Mouse (Mus musculus) forebrain, embryonic 16.5 days (tissue): Measurements from ENCODE around the gene Thsd7a. TPM values are rescaled to one million over a fixed set of nuclear protein-coding genes. Genes with fewer than 3 reads are reported as not detected.

Source experiments
- ATAC-seq: fragments of 200-750 bp; cut with Nextera tagmentation; 2 replicates; pipeline ENCODE4 v1.8.0; 2017; ENCODE audit warnings: mild to moderate bottlenecking, moderate library complexity
- H3K27ac ChIP-seq: fragments of 300-500 bp; sonication (generic); 2 replicates; pipeline ENCODE4 v1.5.1; 2014; ENCODE audit warnings: low read length, control low read depth
- H3K27me3 ChIP-seq: fragments of 300-500 bp; sonication (generic); replicated peaks from 2 replicates; pipeline ENCODE4 v1.6.1; 2014; ENCODE audit warnings: low read length; ENCODE audit not compliant: control insufficient read depth, insufficient read depth
- H3K36me3 ChIP-seq: fragments of 300-500 bp; sonication (generic); 2 replicates; pipeline ENCODE4 v1.6.1; 2014; ENCODE audit not compliant: control insufficient read depth, insufficient read depth
- H3K4me1 ChIP-seq: fragments of 300-500 bp; sonication (generic); replicated peaks from 2 replicates; pipeline ENCODE4 v1.6.1; 2014; ENCODE audit warnings: low read length; ENCODE audit not compliant: control insufficient read depth, insufficient read depth
- H3K4me2 ChIP-seq: fragments of 300-500 bp; sonication (generic); 2 replicates; pipeline ENCODE4 v1.6.1; 2014; ENCODE audit warnings: mild to moderate bottlenecking, low read length, control low read depth
- H3K4me3 ChIP-seq: fragments of 300-500 bp; sonication (generic); replicated peaks from 2 replicates; pipeline ENCODE4 v1.5.1; 2014; ENCODE audit warnings: mild to moderate bottlenecking, low read length, control low read depth
- H3K9ac ChIP-seq: fragments of 300-500 bp; sonication (generic); replicated peaks from 2 replicates; pipeline ENCODE4 v1.6.1; 2014; ENCODE audit warnings: low read depth, low read length, control low read depth
- H3K9me3 ChIP-seq: fragments of 300-500 bp; sonication (generic); 2 replicates; pipeline ENCODE4 v1.6.1; 2016; ENCODE audit warnings: low read length; ENCODE audit not compliant: control insufficient read depth
- WGBS: fragments of 180-500 bp; shearing (Covaris S2); extraction: QIAGEN DNeasy Blood & Tissue Kit; methylation state at CpG from one replicate; pipeline ENCODE4 v1.1.7; 2014; 5-methylcytosine and 5-hydroxymethylcytosine counted together
- polyA plus RNA-seq: library from polyadenylated mRNA; unstranded; fragments of >200 nt; fragmentation: Nextera tagmentation; extraction: Ambion mirVana; gene quantifications from 2 replicates; pipeline ENCODE4 v1.2.1, GENCODE M21; 2015

The Thsd7a gene
- polyA plus RNA-seq, 1 experiment from 2014 or later = 12.8 TPM

- 72% methylated on average over 3 of the region's 3 CpGs for WGBS
- ATAC-seq = no peak
- no peaks in the 10 kb centered on the region for H3K36me3 ChIP-seq
Measured at GRCm38 (mm10) chr6:12702925-12703324, 46.3 kb downstream of the Thsd7a start.

GRCm38 (mm10) chr6:12699089-12699488 lies 50.1 kb downstream of the Thsd7a start:
- Histone ChIP-seq H3K9ac (no peak overlapping the region), H3K4me3 (no peak overlapping the region), H3K27me3 (no peaks in the 10 kb centered on the region), H3K4me2 (no peak overlapping the region), H3K36me3 (no peaks in the 10 kb centered on the region), H3K9me3 (no peaks in the 10 kb centered on the region), H3K27ac (no peak overlapping the region), H3K4me1 (no peaks in the 10 kb centered on the region)
- peak; percentile 65; the same call in 1 of the 2 replicates for ATAC-seq
- WGBS = 61% methylated on average over 2 of the region's 2 CpGs

More at GRCm38 (mm10) chr6:12702925-12703324, 46.3 kb downstream of the Thsd7a start:
- no peaks in the 10 kb centered on the region for H3K27me3 ChIP-seq
- H3K27ac ChIP-seq = no peak overlapping the region
- no peak overlapping the region for H3K4me3 ChIP-seq
- H3K9ac ChIP-seq = no peak overlapping the region
- H3K9me3 ChIP-seq = no peaks in the 10 kb centered on the region
- no peak overlapping the region for H3K4me2 ChIP-seq
- H3K4me1 ChIP-seq = no peaks in the 10 kb centered on the region

GRCm38 (mm10) chr6:12693689-12694088 lies 55.5 kb downstream of the Thsd7a start:
- no peaks in the 10 kb centered on the region for H3K4me1 ChIP-seq
- no peaks in the 10 kb centered on the region for H3K27me3 ChIP-seq
- no peak overlapping the region for H3K27ac ChIP-seq
- no peaks in the 10 kb centered on the region for H3K36me3 ChIP-seq
- H3K4me3 ChIP-seq = no peak overlapping the region
- no peak for ATAC-seq
- no peak overlapping the region for H3K4me2 ChIP-seq
- no peaks in the 10 kb centered on the region for H3K9me3 ChIP-seq
- 89% methylated on average over 1 of the region's 1 CpGs for WGBS
- H3K9ac ChIP-seq = no peak overlapping the region

- Histone ChIP-seq H3K27ac (no peak overlapping the region), H3K4me3 (no peak overlapping the region), H3K9me3 (no peaks in the 10 kb centered on the region), H3K27me3 (no peaks in the 10 kb centered on the region), H3K36me3 (no peaks in the 10 kb centered on the region), H3K4me2 (no peak overlapping the region), H3K9ac (no peak overlapping the region), H3K4me1 (no peaks in the 10 kb centered on the region)
- no peak for ATAC-seq
- WGBS = 82% methylated on average over 3 of the region's 3 CpGs
Measured at GRCm38 (mm10) chr6:12693239-12693638, 56.0 kb downstream of the Thsd7a start.

GRCm38 (mm10) chr6:12649633-12650032 lies 99.6 kb downstream of the Thsd7a start:
- Histone ChIP-seq H3K4me1 (no peaks in the 10 kb centered on the region), H3K9me3 (no peaks in the 10 kb centered on the region), H3K27me3 (no peaks in the 10 kb centered on the region), H3K36me3 (no peaks in the 10 kb centered on the region), H3K9ac (no peak overlapping the region), H3K4me3 (no peak overlapping the region), H3K4me2 (no peak overlapping the region), H3K27ac (no peak overlapping the region)
- WGBS = 11% methylated on average over 1 of the region's 1 CpGs
- ATAC-seq = peak; percentile 45; the same call in 1 of the 2 replicates

GRCm38 (mm10) chr6:12628637-12629246 lies 120.5 kb downstream of the Thsd7a start:
- Histone ChIP-seq H3K4me3 (no peak overlapping the region), H3K9ac (no peak overlapping the region), H3K36me3 (no peaks in the 10 kb centered on the region), H3K9me3 (no peaks in the 10 kb centered on the region), H3K4me1 (no peaks in the 10 kb centered on the region), H3K4me2 (no peak overlapping the region), H3K27me3 (no peaks in the 10 kb centered on the region), H3K27ac (no peak overlapping the region)
- ATAC-seq = no peak
- 74% methylated on average over 11 of the region's 11 CpGs for WGBS

- peak; percentile 91 for ATAC-seq
- H3K4me2 ChIP-seq = peak overlapping the region; percentile 33
- H3K4me3 ChIP-seq = no peak overlapping the region
Measured at GRCm38 (mm10) chr6:12606638-12607246, 142.5 kb downstream of the Thsd7a start.

GRCm38 (mm10) chr6:12602927-12603326 lies 146.3 kb downstream of the Thsd7a start:
- no peak overlapping the region for H3K4me2 ChIP-seq
- H3K27ac ChIP-seq = no peak overlapping the region
- peaks cover 9% of the 10 kb centered on the region; the same call in 1 of the 2 replicates for H3K4me1 ChIP-seq
- peak; percentile 39 for ATAC-seq
- no peak overlapping the region for H3K9ac ChIP-seq
- no peak overlapping the region for H3K4me3 ChIP-seq
- peaks cover 5% of the 10 kb centered on the region; the same call in 1 of the 2 replicates for H3K27me3 ChIP-seq
- 6% methylated on average over 2 of the region's 2 CpGs for WGBS
- H3K36me3 ChIP-seq = no peaks in the 10 kb centered on the region
- no peaks in the 10 kb centered on the region for H3K9me3 ChIP-seq

More at GRCm38 (mm10) chr6:12606638-12607246, 142.5 kb downstream of the Thsd7a start:
- WGBS = 53% methylated on average over 13 of the region's 13 CpGs
- Histone ChIP-seq H3K36me3 (no peaks in the 10 kb centered on the region), H3K9ac (no peak overlapping the region), H3K9me3 (no peaks in the 10 kb centered on the region), H3K27ac (no peak overlapping the region), H3K4me1 (peaks cover 9% of the 10 kb centered on the region; the same call in 1 of the 2 replicates), H3K27me3 (peaks cover 5% of the 10 kb centered on the region; the same call in 1 of the 2 replicates)

- Histone ChIP-seq H3K4me1 (peaks cover 9% of the 10 kb centered on the region; the same call in 1 of the 2 replicates), H3K4me2 (no peak overlapping the region), H3K9ac (no peak overlapping the region), H3K27me3 (peaks cover 5% of the 10 kb centered on the region; the same call in 1 of the 2 replicates), H3K36me3 (no peaks in the 10 kb centered on the region), H3K9me3 (no peaks in the 10 kb centered on the region), H3K4me3 (no peak overlapping the region), H3K27ac (no peak overlapping the region)
- no peak for ATAC-seq
- WGBS = 78% methylated on average over 4 of the region's 4 CpGs
Measured at GRCm38 (mm10) chr6:12602161-12602560, 147.0 kb downstream of the Thsd7a start.
